Mouse (Mus musculus) urinary bladder, postnatal 36 days (tissue): ENCODE data around the gene Nrg4.
"Not testable (repeated sequence)": the region's sequence is repeated elsewhere in the genome, so short reads cannot be mapped to it uniquely, and the experiment has no call there.

Experiments
- DNase-seq, 2 experiments: peaks; one replicate each; pipeline ENCODE4 v3.0.0; 2022; ENCODE audit warnings: low spot score in 2 of 2, mixed read lengths in 1 of 2

Nrg4 gene

DNA sequence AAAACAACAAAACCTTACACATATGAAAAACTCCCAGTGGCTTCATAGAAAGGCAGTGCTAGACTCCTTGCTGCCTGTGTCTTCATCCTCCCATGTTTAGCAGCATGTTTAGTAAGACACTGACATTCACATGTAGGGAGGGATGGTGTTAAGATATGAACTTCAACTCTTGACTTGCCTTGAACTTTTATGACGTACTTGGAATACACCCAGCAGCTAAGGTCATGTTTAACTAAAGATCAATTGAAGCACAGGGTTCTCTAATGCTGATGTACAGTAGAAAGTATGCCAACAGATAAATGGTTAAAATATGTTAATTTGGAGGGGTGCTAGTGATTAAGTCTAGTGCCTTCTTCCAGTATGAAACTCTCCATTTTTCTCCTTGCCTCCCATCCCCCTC, 4.0 kb downstream of the Nrg4 start:
- DNase-seq: no peak

DNA sequence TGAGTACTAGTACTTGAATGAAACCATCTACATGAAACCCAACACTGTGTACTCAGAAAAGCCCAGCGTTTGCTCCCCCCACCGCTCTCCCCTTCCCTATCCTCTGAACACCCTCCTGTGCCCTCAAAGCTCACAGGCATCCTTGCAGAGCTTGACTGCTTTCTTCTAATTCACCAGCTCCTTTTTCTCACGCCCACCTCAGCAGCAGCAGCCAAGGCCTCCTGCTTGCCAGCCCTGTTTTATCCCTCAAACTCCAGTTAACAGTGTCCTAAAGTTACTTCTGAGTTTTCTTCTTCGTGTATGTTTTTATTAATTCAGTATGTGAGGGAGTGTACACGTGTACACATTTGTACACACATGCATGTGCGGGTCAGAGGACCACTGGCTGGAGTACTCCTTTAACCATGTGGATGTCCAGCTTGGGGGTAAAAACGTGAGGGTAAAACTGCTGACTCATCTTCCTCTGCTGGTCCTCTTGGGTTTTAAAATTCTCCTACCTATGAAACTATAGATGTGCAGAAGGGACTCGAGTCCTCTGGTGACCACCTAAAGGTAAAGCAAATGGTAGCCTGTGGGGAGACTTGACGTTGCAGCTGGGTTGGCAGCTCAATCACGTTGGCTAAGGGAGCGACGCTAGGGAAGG, 12.9 kb downstream of the Nrg4 start:
- DNase-seq: no peak

DNA sequence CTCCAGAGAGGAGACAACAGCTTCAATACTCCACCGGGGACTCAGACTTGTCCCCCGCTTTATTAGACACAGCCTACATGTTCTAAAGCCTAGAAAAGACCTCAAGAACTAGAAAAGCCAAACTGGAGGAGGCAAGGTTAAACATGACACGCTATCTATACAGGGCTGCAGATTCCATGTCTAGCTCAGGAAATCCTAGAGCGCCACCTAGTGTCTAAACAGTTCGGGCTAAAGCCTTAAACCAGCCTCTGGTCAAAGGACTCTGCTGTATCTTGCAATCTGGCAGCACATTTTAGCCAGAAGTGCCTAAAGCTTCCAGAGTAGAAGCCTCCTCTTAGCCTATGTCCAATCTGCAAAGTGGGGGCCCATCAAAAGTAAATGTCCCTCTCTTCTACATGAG, 15.1 kb downstream of the Nrg4 start:
- DNase-seq: peak; percentile 33 to 66

DNA sequence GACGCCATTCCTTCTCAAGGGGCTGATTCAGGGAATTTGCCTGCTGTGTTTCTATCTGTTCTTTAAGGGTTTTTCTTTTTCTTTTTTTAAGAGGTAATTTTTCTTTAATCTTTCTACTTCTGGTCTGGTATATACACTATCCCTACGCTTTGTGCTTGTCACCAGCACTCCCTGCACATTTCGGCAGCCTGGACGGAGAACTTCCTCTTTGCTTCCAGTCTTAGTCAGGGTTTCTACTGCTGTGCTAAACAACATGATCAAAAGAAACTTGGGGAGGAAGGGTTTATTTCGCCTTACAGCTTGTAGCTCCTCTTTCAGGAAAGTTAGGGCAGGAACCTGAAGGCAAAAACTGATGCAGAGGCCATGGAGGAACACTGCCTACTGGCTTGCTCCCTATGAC, 18.2 kb downstream of the Nrg4 start:
- DNase-seq: no peak

DNA sequence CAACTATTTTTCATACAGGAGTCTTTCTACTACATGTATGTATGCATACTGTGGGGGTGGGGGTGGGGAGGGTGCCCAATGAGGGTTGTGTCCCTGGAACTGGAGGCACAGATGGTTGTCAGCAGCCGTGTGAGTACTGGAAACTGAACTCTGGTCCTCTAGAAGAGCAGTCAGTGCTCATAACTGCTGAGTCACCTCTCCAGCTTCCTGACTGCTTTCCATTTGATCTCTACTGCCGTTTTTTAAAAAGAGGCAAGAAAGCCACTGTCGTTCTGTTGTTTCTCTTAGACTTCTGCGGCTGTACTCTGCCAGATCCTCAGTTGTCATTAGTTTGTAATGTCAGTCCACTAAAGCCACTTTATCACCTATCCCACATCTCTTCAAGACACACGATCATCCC, 19.1 kb downstream of the Nrg4 start:
- no peak for DNase-seq

DNA sequence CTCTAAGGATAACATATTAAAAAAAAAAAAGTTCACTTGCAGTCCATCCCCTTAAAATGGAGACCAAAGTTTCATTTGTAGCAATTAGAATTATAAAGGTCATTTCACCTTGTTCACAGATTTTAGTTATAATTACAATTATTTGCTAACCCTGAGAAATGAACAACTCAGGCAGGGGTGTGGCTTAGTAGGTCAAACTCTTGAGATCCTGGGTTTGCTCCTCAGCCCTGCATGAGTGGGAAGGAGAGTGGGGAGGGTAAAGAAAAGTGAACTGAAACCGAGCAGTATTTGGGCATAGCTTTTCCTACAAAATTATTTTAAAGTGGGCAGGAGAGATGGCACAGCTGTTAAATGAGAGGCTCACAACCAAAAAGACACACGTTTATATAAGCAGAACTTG, 19.6 kb downstream of the Nrg4 start:
- DNase-seq: no peak

DNA sequence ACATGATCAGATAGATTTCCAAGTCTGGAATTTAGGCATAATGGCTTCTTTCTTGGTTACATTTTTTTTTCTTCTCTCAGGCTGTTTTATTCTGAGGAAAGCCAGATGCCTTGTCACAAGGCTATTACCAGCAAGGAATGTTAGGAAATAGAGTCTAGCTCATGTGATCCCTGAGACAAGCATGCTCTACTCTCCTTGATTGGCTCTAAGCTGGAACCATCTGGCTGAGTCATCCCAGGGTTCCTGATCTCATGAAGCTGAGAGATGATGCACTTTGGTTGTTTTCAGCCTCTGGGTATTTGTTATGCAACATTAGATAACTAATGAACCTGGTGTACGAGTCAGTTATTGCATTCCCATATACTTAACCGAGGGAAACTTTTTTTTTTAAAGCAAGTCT, 30.4 kb downstream of the Nrg4 start:
- no peak for DNase-seq

DNA sequence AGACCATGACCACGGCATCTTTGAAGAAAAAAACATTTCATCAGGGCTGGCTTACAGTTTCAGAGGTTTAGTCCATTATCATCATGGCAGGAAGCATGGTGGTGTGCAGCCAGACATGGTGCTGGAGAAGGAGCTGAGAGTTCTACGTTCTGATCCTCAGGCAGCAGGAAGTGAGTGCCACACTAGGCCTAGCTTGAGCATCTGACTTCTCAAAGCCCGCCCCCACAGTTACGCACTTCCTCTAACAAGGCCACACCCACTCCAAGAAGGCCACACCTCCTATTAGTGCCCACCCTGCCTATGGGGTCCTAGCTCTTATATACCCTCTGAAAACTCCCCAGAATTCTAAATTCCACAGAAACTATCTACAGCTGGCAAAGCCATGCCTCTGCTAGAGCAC, 34.7 kb downstream of the Nrg4 start:
- DNase-seq: no peak

DNA sequence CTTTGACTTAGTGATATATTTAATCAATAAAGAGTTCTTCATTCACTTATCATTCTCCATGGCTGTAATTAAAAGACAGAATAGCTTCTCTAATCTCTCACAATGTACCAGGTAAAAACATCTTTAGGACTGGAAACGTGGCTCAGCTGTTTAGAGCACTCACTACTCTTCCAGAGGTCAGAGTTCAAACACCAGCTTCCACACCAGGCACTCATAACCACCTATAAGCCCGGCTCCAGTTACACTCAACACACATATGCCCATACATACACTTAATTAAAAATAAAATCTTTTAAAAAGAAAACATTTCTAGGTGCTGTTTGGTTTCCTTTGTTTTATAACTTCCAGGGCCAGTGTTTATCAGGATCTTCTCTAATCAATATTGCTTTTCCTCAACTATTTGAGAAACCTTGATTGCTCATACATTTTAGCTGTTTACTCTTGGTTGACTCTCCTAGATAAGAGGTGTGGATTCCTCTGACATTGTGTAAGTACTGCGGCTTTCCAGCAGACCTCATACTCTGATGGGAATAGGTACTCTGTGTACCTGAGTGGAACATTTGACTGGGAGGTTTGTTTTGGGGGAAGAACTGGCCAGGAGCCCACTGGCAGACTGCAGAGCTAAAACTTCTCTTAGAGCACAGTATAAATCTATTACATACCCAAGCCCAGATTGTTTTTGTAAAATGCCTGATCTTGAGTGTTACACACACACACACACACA, 37.0 kb downstream of the Nrg4 start:
- no peak for DNase-seq

DNA sequence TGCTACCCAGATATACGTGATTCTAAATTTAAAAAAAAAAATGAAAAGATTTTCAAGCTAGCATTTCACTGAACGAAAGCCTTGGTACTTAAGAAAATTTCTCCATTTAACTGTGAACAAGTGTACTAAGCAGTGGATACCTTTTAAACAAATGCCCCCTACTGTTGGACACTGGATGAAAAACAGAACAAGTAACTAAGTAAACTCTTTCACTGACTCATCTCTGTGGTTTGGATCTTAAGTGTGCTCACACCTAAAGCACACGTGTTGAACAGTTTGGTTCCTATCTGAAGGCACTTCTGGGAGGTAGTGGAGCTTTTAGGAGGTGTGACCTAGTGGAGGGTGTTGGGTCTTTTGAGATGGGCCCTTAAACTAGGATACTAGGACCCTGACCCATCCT, 41.4 kb downstream of the Nrg4 start:
- no peak for DNase-seq

DNA sequence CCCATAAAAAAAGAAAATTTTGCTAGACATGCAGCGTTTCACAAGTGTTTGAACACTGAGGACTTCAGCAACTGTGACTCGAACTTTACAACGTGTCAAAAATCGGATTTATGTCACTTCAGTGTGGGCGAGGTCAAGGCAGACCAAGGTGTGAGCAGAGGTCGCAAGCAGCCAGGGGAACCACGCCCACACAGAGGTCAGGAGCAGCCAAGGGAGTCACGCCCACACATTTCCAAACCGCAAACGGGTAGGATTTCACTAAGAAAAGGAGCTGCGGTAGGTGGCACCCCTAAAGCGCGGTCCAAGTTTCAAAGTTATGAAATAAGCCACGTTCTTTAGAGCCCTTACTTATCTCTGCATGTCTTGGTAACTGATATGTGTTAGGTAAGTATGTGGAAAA, 43.1 kb downstream of the Nrg4 start:
- peak in 1 of 2 experiments; percentile 68 for DNase-seq

DNA sequence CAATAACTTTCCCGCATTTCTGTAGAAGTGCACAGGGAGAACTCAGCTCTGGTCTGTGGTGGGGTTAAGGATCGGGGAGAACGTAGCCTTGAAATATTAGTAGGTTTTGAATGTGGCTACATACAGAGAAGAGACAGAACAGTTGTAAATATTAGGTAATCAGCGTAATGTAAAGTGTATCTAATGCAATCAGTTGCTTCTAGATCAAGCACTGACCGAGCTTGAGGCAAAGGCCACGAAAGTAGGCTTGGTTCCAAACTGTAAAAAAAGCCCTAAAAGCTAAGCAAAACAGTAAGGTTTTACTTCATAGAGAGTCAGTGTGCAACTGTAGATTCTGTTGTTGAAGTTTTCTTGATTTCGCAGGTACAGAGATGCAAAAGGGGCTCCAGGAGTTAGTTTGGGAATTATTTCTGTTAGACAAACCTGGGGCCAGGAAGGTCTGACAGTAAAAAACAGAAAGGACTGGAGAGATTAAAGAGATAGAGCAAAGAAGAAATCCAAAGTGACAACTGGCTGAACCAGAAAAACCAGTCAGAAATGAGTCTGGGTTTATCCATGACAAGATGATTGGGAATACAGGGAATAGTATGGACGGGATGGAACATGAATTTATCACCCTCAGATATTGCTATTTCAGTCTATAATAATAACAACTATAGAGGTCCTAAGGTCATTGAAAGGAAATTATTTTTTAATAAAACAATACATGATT, 47.4 kb downstream of the Nrg4 start:
- no peak for DNase-seq

DNA sequence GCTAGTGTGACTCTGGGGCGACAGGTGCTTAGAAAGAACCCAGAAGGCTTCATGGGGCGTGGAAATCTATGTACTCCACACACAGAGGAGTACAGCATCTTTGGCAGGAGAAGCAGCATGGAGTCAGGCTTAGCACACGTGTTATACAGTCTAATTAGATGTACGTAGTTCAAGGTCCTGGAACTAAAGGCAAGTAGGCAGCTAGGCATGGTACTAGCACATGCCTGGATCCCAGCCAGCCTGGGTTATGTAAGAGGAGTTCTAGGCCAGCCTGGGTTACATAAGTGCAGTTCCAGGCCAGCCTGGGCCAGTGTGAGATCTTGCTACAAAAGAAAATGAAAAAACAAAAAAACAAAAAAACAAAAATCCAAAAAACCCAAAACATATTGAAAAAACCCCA, 49.1 kb downstream of the Nrg4 start:
- peak in 1 of 2 experiments; percentile 74 for DNase-seq

DNA sequence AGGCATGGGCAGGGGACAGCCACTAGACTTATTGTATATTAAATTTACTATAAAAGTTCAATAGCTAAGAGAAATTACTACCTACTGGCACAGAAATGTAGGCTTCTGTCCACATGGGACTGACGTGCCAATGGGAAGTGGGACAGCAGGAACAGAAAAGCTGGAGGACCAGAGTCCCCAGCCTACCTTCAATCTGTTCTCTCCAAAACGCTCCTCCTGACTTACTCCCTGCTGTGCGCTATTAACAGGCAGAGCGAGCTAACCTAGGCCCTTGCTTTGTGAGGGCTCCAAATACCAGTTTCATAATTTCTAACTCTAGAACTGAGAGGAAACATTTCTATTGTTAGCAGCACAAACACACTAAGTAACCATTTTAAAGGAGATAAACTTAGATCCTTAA, 52.7 kb downstream of the Nrg4 start:
- DNase-seq: no peak

DNA sequence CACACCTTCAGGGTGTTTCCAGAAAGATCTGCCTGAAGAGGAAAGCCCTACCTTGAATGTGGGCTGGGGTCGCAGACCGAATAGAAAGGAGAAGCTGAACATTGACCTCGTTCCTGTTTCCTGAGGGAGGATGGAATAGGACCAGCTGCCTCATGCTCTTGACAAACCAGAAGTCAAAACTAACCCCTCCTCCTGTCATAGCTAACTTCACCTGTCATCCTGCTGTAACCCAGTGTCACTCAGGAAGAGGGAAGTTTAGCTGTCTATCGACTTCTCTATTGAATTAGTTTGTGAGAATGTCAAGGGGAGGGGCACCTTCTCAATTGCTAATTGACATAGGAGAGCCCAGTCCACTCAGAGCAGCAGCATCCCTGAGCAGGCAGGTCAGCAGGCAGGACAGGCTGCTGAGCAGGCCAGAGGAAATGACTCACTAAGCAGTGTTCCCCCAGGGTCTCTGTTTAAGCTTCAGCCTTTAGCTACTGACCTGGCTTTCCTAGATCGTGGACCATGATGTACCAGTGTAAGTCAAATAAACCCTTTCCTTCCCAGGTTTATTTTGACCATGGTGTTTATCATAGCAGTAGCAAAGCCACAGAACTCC, 54.6 kb downstream of the Nrg4 start:
- no peak for DNase-seq

DNA sequence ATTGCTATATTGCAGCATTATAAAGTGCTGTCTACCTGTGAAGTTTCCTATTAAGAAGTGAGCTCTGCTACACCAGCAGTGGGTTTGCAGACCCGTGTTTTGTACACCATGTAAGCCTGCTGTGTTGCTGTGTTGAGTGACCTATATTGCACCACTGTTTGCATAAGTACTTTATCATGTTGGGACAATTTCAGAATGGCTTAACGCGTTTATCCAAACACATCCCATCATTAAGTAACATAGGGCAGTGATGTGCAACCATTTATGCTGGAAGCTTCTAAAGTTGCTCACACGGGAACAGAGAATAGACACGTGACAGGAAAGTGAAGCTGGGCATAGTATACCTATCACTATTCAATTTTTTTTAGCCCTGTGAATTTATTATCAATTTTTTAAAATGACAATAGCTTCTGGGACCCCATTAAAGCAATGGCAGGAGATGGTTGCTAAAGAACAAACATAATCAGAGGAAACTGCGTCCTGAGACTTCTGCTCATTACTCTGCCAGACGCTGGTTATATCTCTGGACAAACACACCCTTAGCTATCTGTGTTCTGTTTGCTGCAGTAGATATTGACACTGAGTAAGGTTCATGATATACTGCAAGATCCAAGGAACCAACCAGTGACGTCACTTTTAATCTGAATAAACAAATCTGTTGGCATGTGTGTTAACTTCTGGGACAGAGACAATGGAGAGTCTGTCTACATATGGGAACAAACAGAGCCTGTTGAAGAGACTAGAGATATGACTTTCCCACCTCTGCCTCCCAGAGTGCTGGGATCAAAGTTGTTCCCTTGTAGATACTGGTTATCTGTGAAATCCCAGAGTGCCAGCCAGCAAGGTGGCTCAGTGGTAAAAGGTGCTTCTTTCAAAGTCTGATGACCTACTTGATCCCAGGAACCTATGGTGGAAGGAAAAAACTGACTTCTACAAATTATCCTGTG, 62.0 kb downstream of the Nrg4 start:
- no peak for DNase-seq

DNA sequence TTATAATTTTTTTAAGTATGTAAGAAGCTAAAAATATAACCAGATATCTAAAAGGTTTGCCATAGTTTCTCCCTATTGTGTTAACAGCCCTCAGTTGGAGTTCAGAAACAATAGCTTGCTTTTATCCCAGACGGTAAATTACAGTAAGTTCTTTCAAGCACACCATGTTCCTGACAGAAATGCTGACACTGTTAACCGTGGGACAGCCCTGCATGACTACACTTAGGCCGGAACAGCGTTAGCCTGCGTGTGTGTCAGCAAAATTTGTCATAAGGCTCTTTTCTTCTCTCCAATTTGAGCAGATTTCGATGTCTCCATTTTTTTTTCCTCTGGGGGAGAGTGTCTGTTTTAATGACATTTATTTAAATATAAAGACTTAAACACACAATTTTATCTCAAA, 66.9 kb downstream of the Nrg4 start:
- DNase-seq: no peak

DNA sequence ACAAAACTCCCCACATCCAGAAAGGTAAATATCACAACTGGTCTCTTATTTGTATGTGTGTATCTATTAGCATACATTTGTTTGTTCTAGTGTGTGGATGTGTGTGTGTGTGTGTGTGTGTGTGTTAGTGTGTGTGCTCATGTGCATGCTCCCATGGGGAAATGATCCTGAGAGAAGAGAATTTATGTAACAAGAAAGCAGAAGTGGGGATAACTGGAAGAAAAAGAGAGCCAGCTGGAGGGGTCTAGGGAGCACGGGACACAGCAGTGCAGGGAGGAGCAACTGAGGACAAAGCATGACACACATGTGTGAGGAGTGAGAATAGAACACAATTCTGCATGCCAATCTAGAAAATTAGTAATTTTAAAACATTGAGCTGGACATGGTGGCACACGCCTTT, 69.5 kb downstream of the Nrg4 start:
- DNase-seq: no peak

DNA sequence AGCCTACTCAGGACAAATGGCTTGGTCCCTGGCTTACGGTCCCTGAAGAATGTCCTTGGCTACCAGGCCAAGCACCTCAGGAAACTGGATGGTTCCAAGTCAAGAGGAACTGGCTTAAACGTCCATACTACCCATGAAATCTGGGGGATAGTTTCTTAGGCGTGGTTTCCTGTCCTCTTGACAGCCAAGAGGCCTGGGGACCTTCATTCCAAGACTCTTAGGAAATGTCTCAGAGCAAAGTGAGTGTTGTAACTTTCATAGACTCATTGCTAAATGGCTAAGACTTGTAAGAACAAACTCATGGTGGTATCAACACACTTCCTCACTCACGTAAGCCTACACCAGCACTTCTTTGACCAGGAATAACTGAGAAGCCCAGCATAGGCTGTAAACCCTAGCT, 71.0 kb downstream of the Nrg4 start:
- no peak for DNase-seq

DNA sequence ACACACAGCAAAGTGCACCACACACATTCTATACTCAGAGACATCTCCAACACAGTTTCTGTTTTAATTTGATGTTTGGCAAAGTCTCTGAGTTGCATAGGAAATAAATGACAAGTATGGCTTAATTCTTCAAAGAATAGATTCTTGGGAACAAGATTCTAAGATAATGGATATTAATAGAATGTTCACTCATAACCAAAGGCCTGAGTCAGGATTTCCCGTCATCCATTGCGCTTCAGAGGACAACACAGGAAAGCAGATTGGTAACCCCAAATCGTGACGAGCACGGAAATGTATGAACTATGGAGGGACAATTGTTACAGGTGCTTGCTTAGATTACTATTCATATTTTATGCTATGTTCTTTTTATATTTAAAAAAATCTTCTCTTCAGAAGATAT, 71.6 kb downstream of the Nrg4 start:
- DNase-seq: no peak

DNA sequence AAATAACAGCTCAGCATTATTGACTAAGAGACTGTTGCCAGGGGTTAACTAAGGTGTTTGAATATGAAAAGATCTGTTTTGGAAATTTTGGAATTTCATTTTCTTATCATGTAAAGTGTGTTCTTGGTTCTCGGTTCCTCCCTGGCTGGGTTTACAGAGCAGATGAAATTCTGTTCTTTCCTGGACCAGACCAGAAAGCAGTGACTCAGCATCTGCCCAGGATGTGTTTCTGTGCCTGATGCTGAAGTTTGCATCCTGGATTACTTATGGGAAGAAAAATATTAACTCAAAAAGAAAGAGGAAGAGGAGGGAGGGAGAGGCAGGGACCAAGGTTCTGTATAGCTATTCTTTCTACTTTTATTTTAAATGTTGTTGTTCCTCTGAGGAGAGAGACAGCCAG, 72.8 kb downstream of the Nrg4 start:
- no peak for DNase-seq

DNA sequence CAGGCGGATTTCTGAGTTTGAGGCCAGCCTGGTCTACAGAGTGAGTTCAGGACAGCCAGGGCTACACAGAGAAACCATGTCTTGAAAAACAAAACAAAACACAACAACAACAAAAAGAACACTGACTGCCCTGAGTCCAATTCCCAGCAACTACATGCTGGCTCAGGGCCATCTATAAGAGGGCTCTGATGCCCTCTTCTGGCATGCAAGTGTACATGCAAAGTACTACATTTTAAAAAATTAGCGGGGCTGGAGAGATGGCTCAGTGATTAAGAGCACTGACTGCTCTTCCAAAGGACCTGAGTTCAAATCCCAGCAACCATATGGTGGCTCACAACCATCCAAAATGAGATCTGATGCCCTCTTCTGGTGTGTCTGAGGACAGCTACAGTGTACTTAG, 74.5 kb downstream of the Nrg4 start:
- not testable (repeated sequence) for DNase-seq
